Mouse (Mus musculus) heart, postnatal 0 days (tissue): Measurements from ENCODE around the gene AL607142.1. TPM values are rescaled to one million over a fixed set of nuclear protein-coding genes. Genes with fewer than 3 reads are reported as not detected.

Experiments used
- ATAC-seq: fragments of 200-750 bp; cut with Nextera tagmentation; 2 replicates; pipeline ENCODE4 v1.8.0; 2017; ENCODE audit warnings: low read depth, moderate number of reproducible peaks, moderate library complexity; ENCODE audit not compliant: insufficient read depth
- DNase-seq: peaks from one replicate; pipeline ENCODE4 v3.0.0-alpha.2; 2016; ENCODE audit warnings: low spot score
- H3K27ac ChIP-seq: fragments of 300-500 bp; sonication (generic); 2 replicates; pipeline ENCODE4 v1.5.1; 2014; ENCODE audit warnings: low read depth, mild to moderate bottlenecking
- H3K27me3 ChIP-seq: fragments of 300-500 bp; sonication (generic); 2 replicates; pipeline ENCODE4 v1.6.1; 2014; ENCODE audit warnings: low read length, mixed read lengths; ENCODE audit not compliant: control insufficient read depth, insufficient read depth
- H3K36me3 ChIP-seq: fragments of 300-500 bp; sonication (generic); replicated peaks from 2 replicates; pipeline ENCODE4 v1.6.1; 2014; ENCODE audit warnings: low read length, mixed read lengths; ENCODE audit not compliant: control insufficient read depth, insufficient read depth
- H3K4me1 ChIP-seq: fragments of 300-500 bp; sonication (generic); 2 replicates; pipeline ENCODE4 v1.6.1; 2014; ENCODE audit warnings: antibody characterized with exemption; ENCODE audit not compliant: control insufficient read depth, insufficient read depth
- H3K4me2 ChIP-seq: fragments of 300-500 bp; sonication (generic); 2 replicates; pipeline ENCODE4 v1.6.1; 2014; ENCODE audit warnings: low read depth, mild to moderate bottlenecking, low read length, moderate library complexity
- H3K4me3 ChIP-seq: fragments of 300-500 bp; sonication (generic); 2 replicates; pipeline ENCODE4 v1.5.1; 2014; ENCODE audit warnings: low read depth, low read length
- H3K9ac ChIP-seq: fragments of 300-500 bp; sonication (generic); replicated peaks from 2 replicates; pipeline ENCODE4 v1.6.1; 2014; ENCODE audit warnings: low read depth, low read length, mixed read lengths
- H3K9me3 ChIP-seq: fragments of 300-500 bp; sonication (generic); replicated peaks from 2 replicates; pipeline ENCODE4 v1.6.1; 2016; ENCODE audit warnings: low read length; ENCODE audit not compliant: control insufficient read depth
- CTCF ChIP-seq: IDR thresholded peaks from 2 replicates; pipeline ENCODE4 v1.5.1; 2016; ENCODE audit warnings: antibody characterized with exemption, control low read depth, low read depth
- EP300 ChIP-seq: IDR thresholded peaks from 2 replicates; pipeline ENCODE4 v1.6.1; 2016; ENCODE audit warnings: antibody characterized with exemption, low read depth
- WGBS: fragments of 180-500 bp; shearing (Covaris S2); extraction: QIAGEN DNeasy Blood & Tissue Kit; methylation state at CpG from one replicate; pipeline ENCODE4 v1.1.7; 2014; 5-methylcytosine and 5-hydroxymethylcytosine counted together
- polyA plus RNA-seq: library from polyadenylated mRNA; unstranded; fragments of >200 nt; fragmentation: Nextera tagmentation; extraction: Ambion mirVana; gene quantifications from 2 replicates; pipeline ENCODE4 v1.2.1, GENCODE M21; 2015
- total RNA-seq: library from RNA; depleted of rRNA; stranded (reverse); fragments of >200 nt; gene quantifications from 2 replicates; pipeline ENCODE4 v1.2.3, GENCODE M21; 2014; ENCODE audit warnings: low replicate concordance

The AL607142.1 gene
- total and polyA plus RNA-seq, 2 experiments from 2014 or later, result not detected

- Histone ChIP-seq H3K36me3 (no peaks in the 10 kb centered on the region), H3K9me3 (no peaks in the 10 kb centered on the region), H3K4me3 (no peak overlapping the region), H3K27me3 (no peaks in the 10 kb centered on the region), H3K27ac (no peak overlapping the region), H3K9ac (no peak overlapping the region), H3K4me1 (peaks cover 30% of the 10 kb centered on the region), H3K4me2 (no peak overlapping the region)
- TF ChIP-seq CTCF, result no peak
- 55% methylated on average over 6 of the region's 6 CpGs for WGBS
- DNase-seq, result no peak
- ATAC-seq, result no peak
Measured at GRCm38 (mm10) chr4:120126047-120126446, 61.3 kb downstream of the AL607142.1 start.

GRCm38 (mm10) chr4:120127333-120127732 is 62.5 kb downstream of the AL607142.1 start:
- 85% methylated on average over 3 of the region's 3 CpGs for WGBS
- Histone ChIP-seq H3K9me3 (no peaks in the 10 kb centered on the region), H3K27ac (no peak overlapping the region; the same call in 1 of the 2 replicates), H3K27me3 (no peaks in the 10 kb centered on the region), H3K9ac (0 out of 2 replicates have a peak overlapping the region, but pooled peaks have one; percentile 4), H3K4me1 (peaks cover 39% of the 10 kb centered on the region), H3K36me3 (no peaks in the 10 kb centered on the region), H3K4me3 (no peak overlapping the region), H3K4me2 (no peak overlapping the region)
- ATAC-seq (no peak), DNase-seq (no peak)
- TF ChIP-seq CTCF (no peak), EP300 (no peak)

GRCm38 (mm10) chr4:120128033-120128432 is 63.2 kb downstream of the AL607142.1 start:
- no peaks in the 10 kb centered on the region for H3K9me3 ChIP-seq
- ATAC-seq (peak; percentile 68), DNase-seq (peak; percentile 79)
- H3K4me3 ChIP-seq, result no peak overlapping the region
- no peak overlapping the region for H3K9ac ChIP-seq
- 43% methylated on average over 4 of the region's 4 CpGs for WGBS
- no peak overlapping the region for H3K4me2 ChIP-seq
- peaks cover 39% of the 10 kb centered on the region for H3K4me1 ChIP-seq
- peak overlapping the region; percentile 23; the same call in 1 of the 2 replicates for H3K27ac ChIP-seq
- TF ChIP-seq CTCF (no peak), EP300 (no peak)
- no peaks in the 10 kb centered on the region for H3K27me3 ChIP-seq
- H3K36me3 ChIP-seq, result no peaks in the 10 kb centered on the region

GRCm38 (mm10) chr4:120129233-120129885 is 64.6 kb downstream of the AL607142.1 start:
- peak; percentile 14; the same call in 1 of the 2 replicates for ATAC-seq
- Histone ChIP-seq H3K36me3 (no peaks in the 10 kb centered on the region), H3K27ac (no peak overlapping the region)

GRCm38 (mm10) chr4:120130926-120131325 is 66.1 kb downstream of the AL607142.1 start:
- 81% methylated on average over 4 of the region's 4 CpGs for WGBS
- ATAC-seq (no peak), DNase-seq (no peak)
- Histone ChIP-seq H3K4me2 (no peak overlapping the region), H3K9me3 (no peaks in the 10 kb centered on the region), H3K27me3 (peaks cover 6% of the 10 kb centered on the region; the same call in 1 of the 2 replicates), H3K36me3 (no peaks in the 10 kb centered on the region), H3K4me3 (no peak overlapping the region), H3K4me1 (peaks cover 34% of the 10 kb centered on the region), H3K9ac (no peak overlapping the region), H3K27ac (no peak overlapping the region)
- no peak for TF ChIP-seq EP300
- TF ChIP-seq CTCF, result no peak

More at GRCm38 (mm10) chr4:120129233-120129885, 64.6 kb downstream of the AL607142.1 start:
- Histone ChIP-seq H3K9ac (no peak overlapping the region), H3K9me3 (no peaks in the 10 kb centered on the region), H3K4me2 (no peak overlapping the region), H3K4me1 (peaks cover 39% of the 10 kb centered on the region), H3K27me3 (0 out of 2 replicates have a peak, but pooled peaks cover 3% of the 10 kb centered on the region), H3K4me3 (no peak overlapping the region)
- 46% methylated on average over 4 of the region's 4 CpGs for WGBS
- peak; percentile 93 for TF ChIP-seq CTCF
- TF ChIP-seq EP300, result no peak
- peak; percentile 73 for DNase-seq
